Mouse (Mus musculus): ENCODE data around the gene Ms4a18. TPM values are rescaled to one million over a fixed set of nuclear protein-coding genes. Genes with fewer than 3 reads are reported as not detected.

Ms4a18 gene
- polyA plus RNA-seq, 1 experiment = not detected

GRCm38 (mm10) chr19:10976318-10976717 is 41.5 kb downstream of the Ms4a18 start:
- H3K36me3 ChIP-seq (ENCODE audit: control insufficient read depth, insufficient read depth, low read length) = no peaks in the 10 kb centered on the region
- TF ChIP-seq CTCF (IDR thresholded peaks at IDR 0.05; ENCODE audit: extremely low read depth, insufficient read depth, insufficient read length, insufficient replicate concordance) = 0 out of 2 replicates have a peak, but pooled peaks have one; percentile 14
- no peak for TF ChIP-seq POLR2A (IDR thresholded peaks at IDR 0.05; ENCODE audit: low read depth, low read length)
- H3K4me3 ChIP-seq (ENCODE audit: extremely low read depth, insufficient read depth, insufficient read length) = no peak overlapping the region
- H3K4me1 ChIP-seq (ENCODE audit: control insufficient read depth, insufficient read depth, insufficient read length) = peaks cover 8% of the 10 kb centered on the region; the same call in 1 of the 2 replicates
- WGBS = 43% methylated on average over 4 of the region's 4 CpGs
- H3K27me3 ChIP-seq (ENCODE audit: control insufficient read depth, insufficient read depth, low read length) = no peaks in the 10 kb centered on the region
- H3K27ac ChIP-seq (ENCODE audit: insufficient read depth, low read length) = no peak overlapping the region
- no peak for DNase-seq (ENCODE audit: low read depth in 1 of 2, low spot score in 2 of 2)

- TF ChIP-seq CTCF (IDR thresholded peaks at IDR 0.05; ENCODE audit: extremely low read depth, insufficient read depth, insufficient read length, insufficient replicate concordance) (no peak), POLR2A (IDR thresholded peaks at IDR 0.05; ENCODE audit: low read depth, low read length) (no peak)
- no peak for DNase-seq (ENCODE audit: low read depth in 1 of 2, low spot score in 2 of 2)
- WGBS = 66% methylated on average over 2 of the region's 2 CpGs
- H3K36me3 ChIP-seq (ENCODE audit: control insufficient read depth, insufficient read depth, low read length) = no peaks in the 10 kb centered on the region
- H3K4me3 ChIP-seq (ENCODE audit: extremely low read depth, insufficient read depth, insufficient read length) = no peak overlapping the region
- no peaks in the 10 kb centered on the region for H3K27me3 ChIP-seq (ENCODE audit: control insufficient read depth, insufficient read depth, low read length)
- H3K4me1 ChIP-seq (ENCODE audit: control insufficient read depth, insufficient read depth, insufficient read length) = peaks cover 4% of the 10 kb centered on the region; the same call in 1 of the 2 replicates
- no peak overlapping the region for H3K27ac ChIP-seq (ENCODE audit: insufficient read depth, low read length)
These were observed 42.6 kb downstream of the Ms4a18 start for GRCm38 (mm10) chr19:10975187-10975586.

GRCm38 (mm10) chr19:10974238-10974865 is 43.5 kb downstream of the Ms4a18 start, which contains the start of gene Ms4a10:
Ms4a10 (minus strand) TSS chr19:10974670.
- Histone ChIP-seq H3K4me3 (ENCODE audit: extremely low read depth, insufficient read depth, insufficient read length) (no peak within 1 kb of the TSS), H3K4me1 (ENCODE audit: control insufficient read depth, insufficient read depth, insufficient read length) (no peaks in the 10 kb centered on the region), H3K36me3 (ENCODE audit: control insufficient read depth, insufficient read depth, low read length) (no peaks in the 10 kb centered on the region), H3K27me3 (ENCODE audit: control insufficient read depth, insufficient read depth, low read length) (no peaks in the 10 kb centered on the region), H3K27ac (ENCODE audit: insufficient read depth, low read length) (no peak within 1 kb of the TSS)
- WGBS = 70% methylated on average over 4 of the region's 4 CpGs
- TF ChIP-seq POLR2A (IDR thresholded peaks at IDR 0.05; ENCODE audit: low read depth, low read length) (no peak), CTCF (IDR thresholded peaks at IDR 0.05; ENCODE audit: extremely low read depth, insufficient read depth, insufficient read length, insufficient replicate concordance) (no peak)
- DNase-seq (ENCODE audit: low read depth in 1 of 2, low spot score in 2 of 2) = no peak

DNA sequence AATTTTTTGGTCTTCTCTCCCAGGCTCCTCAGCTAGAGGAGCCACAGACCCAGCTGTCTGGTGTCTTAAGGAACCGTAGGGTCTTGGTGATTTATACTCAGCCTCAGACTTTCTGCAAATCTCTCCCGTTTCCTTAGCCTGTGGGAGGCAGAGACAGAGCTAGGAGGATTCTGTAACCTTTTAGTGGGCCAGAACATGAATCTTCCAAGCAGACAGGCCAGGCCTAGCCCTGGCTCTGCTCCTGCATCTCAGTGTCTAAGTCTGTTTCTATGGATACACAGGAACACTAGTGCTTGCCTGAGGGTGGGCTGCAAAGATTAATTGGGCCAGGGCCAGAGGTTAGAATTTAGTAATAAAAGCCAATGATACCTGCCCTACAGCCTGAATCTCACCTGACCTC is 44.6 kb downstream of the Ms4a18 start:
- Histone ChIP-seq H3K4me1 (ENCODE audit: control insufficient read depth, insufficient read depth, insufficient read length) (no peaks in the 10 kb centered on the region), H3K4me3 (ENCODE audit: extremely low read depth, insufficient read depth, insufficient read length) (no peak overlapping the region), H3K36me3 (ENCODE audit: control insufficient read depth, insufficient read depth, low read length) (no peaks in the 10 kb centered on the region), H3K27ac (ENCODE audit: insufficient read depth, low read length) (no peak overlapping the region), H3K27me3 (ENCODE audit: control insufficient read depth, insufficient read depth, low read length) (no peaks in the 10 kb centered on the region)
- no peak for TF ChIP-seq CTCF (IDR thresholded peaks at IDR 0.05; ENCODE audit: extremely low read depth, insufficient read depth, insufficient read length, insufficient replicate concordance)
- TF ChIP-seq POLR2A (IDR thresholded peaks at IDR 0.05; ENCODE audit: low read depth, low read length) = no peak
- DNase-seq (ENCODE audit: low read depth in 1 of 2, low spot score in 2 of 2) = no peak
- 91% methylated on average over 2 of the region's 2 CpGs for WGBS

DNA sequence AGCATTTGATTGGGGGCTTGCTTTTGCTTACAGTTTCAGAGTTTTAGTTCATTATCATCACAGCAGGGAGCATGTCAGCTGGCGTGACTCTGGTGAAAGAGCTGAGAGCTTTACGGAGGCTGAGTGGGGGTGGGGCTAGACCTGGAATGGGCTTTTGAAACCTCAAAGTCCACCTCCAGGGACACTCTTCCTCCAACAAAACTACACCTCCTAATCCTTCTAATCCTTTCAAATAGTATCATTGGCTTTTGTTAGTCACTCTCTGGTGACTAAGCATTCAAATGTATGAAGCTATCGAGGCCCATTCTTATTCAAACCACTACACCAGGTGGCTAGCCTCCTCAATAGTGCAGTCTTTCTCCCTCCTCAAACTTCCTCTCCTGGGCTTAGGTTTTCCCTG is 45.2 kb downstream of the Ms4a18 start:
- TF ChIP-seq CTCF (IDR thresholded peaks at IDR 0.05; ENCODE audit: extremely low read depth, insufficient read depth, insufficient read length, insufficient replicate concordance) (no peak), POLR2A (IDR thresholded peaks at IDR 0.05; ENCODE audit: low read depth, low read length) (no peak)
- Histone ChIP-seq H3K4me1 (ENCODE audit: control insufficient read depth, insufficient read depth, insufficient read length) (no peaks in the 10 kb centered on the region), H3K27me3 (ENCODE audit: control insufficient read depth, insufficient read depth, low read length) (no peaks in the 10 kb centered on the region), H3K36me3 (ENCODE audit: control insufficient read depth, insufficient read depth, low read length) (no peaks in the 10 kb centered on the region), H3K27ac (ENCODE audit: insufficient read depth, low read length) (no peak overlapping the region), H3K4me3 (ENCODE audit: extremely low read depth, insufficient read depth, insufficient read length) (no peak overlapping the region)
- DNase-seq (ENCODE audit: low read depth in 1 of 2, low spot score in 2 of 2) = no peak
- 90% methylated on average over 3 of the region's 3 CpGs for WGBS

- H3K27me3 ChIP-seq (ENCODE audit: control insufficient read depth, insufficient read depth, low read length) = no peaks in the 10 kb centered on the region
- no peak for DNase-seq (ENCODE audit: low read depth in 1 of 2, low spot score in 2 of 2)
- H3K4me1 ChIP-seq (ENCODE audit: control insufficient read depth, insufficient read depth, insufficient read length) = no peaks in the 10 kb centered on the region
- TF ChIP-seq POLR2A (IDR thresholded peaks at IDR 0.05; ENCODE audit: low read depth, low read length) (no peak), CTCF (IDR thresholded peaks at IDR 0.05; ENCODE audit: extremely low read depth, insufficient read depth, insufficient read length, insufficient replicate concordance) (no peak)
- no peak overlapping the region for H3K4me3 ChIP-seq (ENCODE audit: extremely low read depth, insufficient read depth, insufficient read length)
- 55% methylated on average over 3 of the region's 3 CpGs for WGBS
- no peaks in the 10 kb centered on the region for H3K36me3 ChIP-seq (ENCODE audit: control insufficient read depth, insufficient read depth, low read length)
- no peak overlapping the region for H3K27ac ChIP-seq (ENCODE audit: insufficient read depth, low read length)
These were observed 47.4 kb downstream of the Ms4a18 start for GRCm38 (mm10) chr19:10970457-10970856.

GRCm38 (mm10) chr19:10968578-10968977 is 49.3 kb downstream of the Ms4a18 start:
- H3K36me3 ChIP-seq (ENCODE audit: control insufficient read depth, insufficient read depth, low read length) = no peaks in the 10 kb centered on the region
- 86% methylated on average over 7 of the region's 7 CpGs for WGBS
- H3K27ac ChIP-seq (ENCODE audit: insufficient read depth, low read length) = no peak overlapping the region
- DNase-seq (ENCODE audit: low read depth in 1 of 2, low spot score in 2 of 2) = no peak
- no peaks in the 10 kb centered on the region for H3K4me1 ChIP-seq (ENCODE audit: control insufficient read depth, insufficient read depth, insufficient read length)
- TF ChIP-seq CTCF (IDR thresholded peaks at IDR 0.05; ENCODE audit: extremely low read depth, insufficient read depth, insufficient read length, insufficient replicate concordance) (no peak), POLR2A (IDR thresholded peaks at IDR 0.05; ENCODE audit: low read depth, low read length) (no peak)
- H3K4me3 ChIP-seq (ENCODE audit: extremely low read depth, insufficient read depth, insufficient read length) = no peak overlapping the region
- no peaks in the 10 kb centered on the region for H3K27me3 ChIP-seq (ENCODE audit: control insufficient read depth, insufficient read depth, low read length)
